Mouse (Mus musculus) thymus, adult 2 months (tissue): ENCODE measurements at regions not wholly inside any gene's neighbourhood (a gene's known extent, or its start where the extent isn't known, plus 50 kb on each side); places are given as distances from the start of the nearest gene placed in this dataset.

Source experiments
- CTCF ChIP-seq: fragments of 200-500 bp; IDR thresholded peaks from 2 replicates; pipeline ENCODE4 v1.5.1; 2012; ENCODE audit warnings: mild to moderate bottlenecking, control low read depth, low read length, moderate library complexity, borderline replicate concordance; ENCODE audit not compliant: control insufficient read depth, poor library complexity, insufficient read depth; ENCODE audit errors: extremely low read depth
- POLR2A ChIP-seq: fragments of 200-500 bp; IDR thresholded peaks from 2 replicates; pipeline ENCODE4 v1.6.1; 2012; ENCODE audit warnings: mild to moderate bottlenecking, low read length, control low read depth, moderate library complexity; ENCODE audit not compliant: control insufficient read depth, poor library complexity, insufficient read depth; ENCODE audit errors: extremely low read depth

- TF ChIP-seq CTCF: no peak
- no peak for TF ChIP-seq POLR2A
These were observed 427.9 kb upstream of the Cited2 start for GRCm38 (mm10) chr10:17295157-17295556.
